Mouse (Mus musculus): Measurements from ENCODE around the gene Thada.

The Thada gene

GRCm38 (mm10) chr17:84145826-84146287 lies 320.1 kb downstream of the Thada start:
- DNase-seq (ENCODE audit: low spot score) = peak; percentile 86

GRCm38 (mm10) chr17:84144762-84145599 lies 321.0 kb downstream of the Thada start:
- DNase-seq (ENCODE audit: low spot score) = no peak

- no peak for DNase-seq (ENCODE audit: low spot score)
These were observed 321.9 kb downstream of the Thada start for GRCm38 (mm10) chr17:84144130-84144529.

- DNase-seq (ENCODE audit: low spot score) = peak; percentile 45
These were observed 322.7 kb downstream of the Thada start for GRCm38 (mm10) chr17:84143219-84143844.

- peak; percentile 73 for DNase-seq (ENCODE audit: low spot score)
These were observed 324.3 kb downstream of the Thada start for GRCm38 (mm10) chr17:84141691-84142090.

GRCm38 (mm10) chr17:84140822-84141507 lies 325.0 kb downstream of the Thada start:
- DNase-seq (ENCODE audit: low spot score) = peak; percentile 65
